In the genomic region with DNA sequence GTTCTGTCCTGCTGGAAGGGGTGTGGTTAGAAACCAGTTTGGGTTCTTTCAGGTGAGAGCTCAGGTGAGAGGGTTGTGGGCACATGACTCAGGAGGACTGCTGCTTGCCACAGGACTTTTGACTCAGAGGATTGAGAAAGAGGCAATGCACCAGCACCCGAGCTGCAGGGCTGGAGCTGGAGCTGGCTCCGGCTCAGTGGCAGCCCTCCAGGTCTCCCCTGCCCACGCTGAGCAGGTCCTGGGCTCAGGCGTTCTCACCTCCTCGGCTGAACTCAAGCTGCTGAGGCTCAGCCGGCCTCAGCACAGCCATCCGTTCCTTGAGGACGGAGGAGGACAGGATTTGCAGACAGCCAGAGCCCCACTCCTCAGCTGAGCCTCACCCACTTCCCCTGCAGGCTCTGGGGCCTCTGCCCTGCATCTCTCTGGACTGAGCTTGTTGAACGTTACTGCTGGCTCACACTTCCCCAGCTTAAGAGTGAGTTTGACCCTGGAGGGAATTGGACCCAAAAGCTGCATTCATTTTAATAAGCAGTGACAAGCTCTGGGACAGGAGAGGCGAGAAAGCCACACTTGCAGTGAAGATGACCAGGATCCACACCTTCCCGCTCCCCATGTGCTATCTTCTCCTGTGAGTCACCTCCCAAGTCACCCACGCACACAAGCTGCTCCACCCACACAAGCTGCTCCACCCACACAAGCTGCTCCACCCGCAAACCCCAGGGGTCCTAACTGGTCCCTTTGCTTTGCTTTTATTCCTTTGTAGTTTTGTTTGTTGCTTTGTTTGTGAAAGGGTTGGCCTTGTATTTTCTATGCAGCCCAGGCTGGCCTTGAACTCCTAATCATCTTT, we compare ENCODE assay signal across 8 mouse cellular contexts.
DNase-seq lines count a peak whose midpoint lies in the region; ATAC-seq and TF ChIP-seq lines count a peak whose summit lies in the region.

No protein-coding gene starts in this region.

- no peak overlapping the region for H3K4me3 ChIP-seq in heart, embryonic 16.5 days (ENCODE audit: low read length)
- no peak overlapping the region for H3K4me3 ChIP-seq in ES-Bruce4 (ENCODE audit: low read depth, low read length)
- H3K4me3 ChIP-seq in liver, embryonic 15.5 days (replicated peaks): no peak overlapping the region
- H3K4me3 ChIP-seq in forebrain, postnatal 0 days (ENCODE audit: low read depth, low read length): no peak overlapping the region

- peak; percentile 50; the same call in 1 of the 2 replicates for ATAC-seq in heart, embryonic 16.5 days (replicated peaks; ENCODE audit: extremely low read depth, insufficient read depth, low FRiP score)
- ATAC-seq in liver, embryonic 15.5 days (ENCODE audit: insufficient read depth): peak; percentile 41; the same call in 1 of the 2 replicates
- no peak for ATAC-seq in forebrain, postnatal 0 days

- 0 out of 2 replicates have a peak overlapping the region, but pooled peaks have one; percentile 4 for H3K27ac ChIP-seq in heart, embryonic 16.5 days (ENCODE audit: low read length)
- 0 out of 2 replicates have a peak overlapping the region, but pooled peaks have one; percentile 4 for H3K27ac ChIP-seq in ES-Bruce4 (ENCODE audit: insufficient read depth, low read length)
- H3K27ac ChIP-seq in liver, embryonic 15.5 days (replicated peaks): 0 out of 2 replicates have a peak overlapping the region, but pooled peaks have one; percentile 29
- no peak overlapping the region for H3K27ac ChIP-seq in forebrain, postnatal 0 days (ENCODE audit: low read depth, low read length)

- peaks cover 29% of the 10 kb centered on the region for H3K4me1 ChIP-seq in heart, embryonic 16.5 days (ENCODE audit: control insufficient read depth, insufficient read depth, low read length)
- peaks cover 14% of the 10 kb centered on the region for H3K4me1 ChIP-seq in ES-Bruce4 (ENCODE audit: control insufficient read depth, insufficient read depth, low read length)
- peaks cover 40% of the 10 kb centered on the region for H3K4me1 ChIP-seq in liver, embryonic 15.5 days (replicated peaks)
- H3K4me1 ChIP-seq in forebrain, postnatal 0 days (ENCODE audit: insufficient read depth): no peaks in the 10 kb centered on the region

- no peak for DNase-seq in heart, adult 9 months (ENCODE audit: low spot score in 2 of 2)
- DNase-seq in NIH3T3 (ENCODE audit: low read depth): peak; percentile 68
- no peak for DNase-seq in layer of hippocampus, adult 11-12 months (ENCODE audit: low spot score)
- DNase-seq in forebrain, postnatal 0 days: no peak
- no peak for DNase-seq in layer of hippocampus, postnatal 36 days

- 0 out of 2 replicates have a peak, but pooled peaks have one; percentile 72 for TF ChIP-seq EP300 in ES-Bruce4 (IDR thresholded peaks at IDR 0.05; ENCODE audit: insufficient read depth, low read depth, low read length)

- H3K36me3 ChIP-seq in heart, embryonic 16.5 days (ENCODE audit: control insufficient read depth, insufficient read depth): no peaks in the 10 kb centered on the region
- no peaks in the 10 kb centered on the region for H3K36me3 ChIP-seq in ES-Bruce4 (ENCODE audit: control insufficient read depth, insufficient read depth, low read length, poor library complexity, severe bottlenecking)
- H3K36me3 ChIP-seq in liver, embryonic 15.5 days (replicated peaks): no peaks in the 10 kb centered on the region
- no peaks in the 10 kb centered on the region for H3K36me3 ChIP-seq in forebrain, postnatal 0 days (ENCODE audit: insufficient read depth)

- TF ChIP-seq CTCF in ES-Bruce4 (IDR thresholded peaks at IDR 0.05; ENCODE audit: low read depth, low read length): no peak
- no peak for TF ChIP-seq CTCF in forebrain, postnatal 0 days (IDR thresholded peaks at IDR 0.05; ENCODE audit: low read depth)

- no peaks in the 10 kb centered on the region for H3K9me3 ChIP-seq in heart, embryonic 16.5 days (replicated peaks; ENCODE audit: control insufficient read depth, low read length)
- no peaks in the 10 kb centered on the region for H3K9me3 ChIP-seq in ES-Bruce4 (replicated peaks; ENCODE audit: control insufficient read depth, insufficient read depth, low read length, poor library complexity, severe bottlenecking)
- H3K9me3 ChIP-seq in liver, embryonic 15.5 days (replicated peaks): no peaks in the 10 kb centered on the region
- H3K9me3 ChIP-seq in forebrain, postnatal 0 days (ENCODE audit: low read length): no peaks in the 10 kb centered on the region

- H3K9ac ChIP-seq in heart, embryonic 16.5 days (ENCODE audit: low read length): peak overlapping the region; percentile 58
- H3K9ac ChIP-seq in ES-Bruce4 (ENCODE audit: low read depth, poor library complexity, severe bottlenecking): no peak overlapping the region; the same call in 1 of the 2 replicates
- no peak overlapping the region for H3K9ac ChIP-seq in liver, embryonic 15.5 days
- H3K9ac ChIP-seq in forebrain, postnatal 0 days: no peak overlapping the region

- H3K27me3 ChIP-seq in heart, embryonic 16.5 days (ENCODE audit: control insufficient read depth, insufficient read depth, low read length): no peaks in the 10 kb centered on the region
- no peaks in the 10 kb centered on the region for H3K27me3 ChIP-seq in ES-Bruce4 (ENCODE audit: control insufficient read depth, insufficient read depth, low read length, poor library complexity, severe bottlenecking)
- H3K27me3 ChIP-seq in liver, embryonic 15.5 days: no peaks in the 10 kb centered on the region
- H3K27me3 ChIP-seq in forebrain, postnatal 0 days (ENCODE audit: insufficient read depth, low read length): no peaks in the 10 kb centered on the region

- 42% methylated on average over 13 of the region's 13 CpGs for WGBS in heart, embryonic 16.5 days
- 20% methylated on average over 13 of the region's 13 CpGs for WGBS in liver, embryonic 15.5 days (ENCODE audit: insufficient replicate concordance)
- WGBS in forebrain, postnatal 0 days: 43% methylated on average over 13 of the region's 13 CpGs

- no peak overlapping the region for H3K4me2 ChIP-seq in heart, embryonic 16.5 days (ENCODE audit: low read depth, low read length)
- H3K4me2 ChIP-seq in liver, embryonic 15.5 days: no peak overlapping the region; the same call in 1 of the 2 replicates
- no peak overlapping the region for H3K4me2 ChIP-seq in forebrain, postnatal 0 days (ENCODE audit: low read depth)

- no peak for TF ChIP-seq POLR2A in ES-Bruce4 (IDR thresholded peaks at IDR 0.05; ENCODE audit: insufficient read depth, low read length)
